Mouse (Mus musculus) CH12.LX (cell line): ENCODE measurements around the gene Ap1g1.

ENCODE experiments used
- CTCF ChIP-seq, 2 experiments: IDR thresholded peaks in 1 of 2; conservative IDR thresholded peaks in 1 of 2; 2 replicates each; pipeline ENCODE4 v1.5.1; 2011 to 2012; ENCODE audit warnings: low read depth in 2 of 2, low read length in 2 of 2, improper control_type of control experiment in 1 of 2, inconsistent platforms in 1 of 2, mild to moderate bottlenecking in 1 of 2, moderate library complexity in 1 of 2
- EP300 ChIP-seq: IDR thresholded peaks from 2 replicates; pipeline ENCODE4 v1.6.1; 2011; ENCODE audit warnings: low read length, improper control_type of control experiment
- ETS1 ChIP-seq: conservative IDR thresholded peaks from 2 replicates; pipeline ENCODE4 v1.6.1; 2012; ENCODE audit warnings: low read depth, mild to moderate bottlenecking, inconsistent platforms, low read length, improper control_type of control experiment, moderate library complexity
- MAFK ChIP-seq: IDR thresholded peaks from 2 replicates; pipeline ENCODE4 v1.6.1; 2011; ENCODE audit warnings: low read length, improper control_type of control experiment; ENCODE audit not compliant: insufficient replicate concordance
- MAX ChIP-seq: IDR thresholded peaks from 2 replicates; pipeline ENCODE4 v1.6.1; 2011; ENCODE audit warnings: low read length, improper control_type of control experiment
- MXI1 ChIP-seq: IDR thresholded peaks from 2 replicates; pipeline ENCODE4 v1.6.1; 2011; ENCODE audit warnings: mild to moderate bottlenecking, low read depth, low read length, improper control_type of control experiment
- NELFE ChIP-seq: IDR thresholded peaks from 2 replicates; pipeline ENCODE4 v1.6.1; 2011; ENCODE audit warnings: low read depth, low read length, improper control_type of control experiment
- NRF1 ChIP-seq: IDR thresholded peaks from 2 replicates; pipeline ENCODE4 v1.6.1; 2014; ENCODE audit warnings: low read depth, mild to moderate bottlenecking, inconsistent platforms, low read length, improper control_type of control experiment, moderate library complexity
- POLR2A ChIP-seq: IDR thresholded peaks from 2 replicates; pipeline ENCODE4 v1.6.1; 2011; ENCODE audit warnings: low read depth, mild to moderate bottlenecking, improper control_type of control experiment, low read length
- POLR2AphosphoS2 ChIP-seq: IDR thresholded peaks from 2 replicates; pipeline ENCODE4 v1.6.1; 2011; ENCODE audit warnings: low read depth, low read length, improper control_type of control experiment
- RAD21 ChIP-seq: IDR thresholded peaks from 2 replicates; pipeline ENCODE4 v1.6.1; 2011; ENCODE audit warnings: low read depth, mild to moderate bottlenecking, low read length, improper control_type of control experiment, moderate library complexity
- RCOR1 ChIP-seq: conservative IDR thresholded peaks from 2 replicates; pipeline ENCODE4 v1.6.1; 2012; ENCODE audit warnings: low read depth, mild to moderate bottlenecking, inconsistent platforms, low read length, improper control_type of control experiment
- SMC3 ChIP-seq: IDR thresholded peaks from 2 replicates; pipeline ENCODE4 v1.6.1; 2011; ENCODE audit warnings: low read depth, low read length, improper control_type of control experiment
- TCF12 ChIP-seq: IDR thresholded peaks from 2 replicates; pipeline ENCODE4 v1.6.1; 2014; ENCODE audit warnings: low read depth, mild to moderate bottlenecking, inconsistent platforms, low read length, improper control_type of control experiment

GRCm38 (mm10) chr8:109751731-109752485 lies 26.4 kb upstream of the Ap1g1 start:
- no peak for TF ChIP-seq POLR2A
- TF ChIP-seq CTCF (conservative IDR thresholded peaks at IDR 0.05 in 1 of 2, IDR thresholded peaks at IDR 0.05 in 1 of 2; ENCODE audit: low read depth in 2 of 2, low read length in 2 of 2), result no peak
- TF ChIP-seq NELFE, result no peak
- TF ChIP-seq TCF12, result no peak
- no peak for TF ChIP-seq MAFK
- TF ChIP-seq ETS1, result no peak
- TF ChIP-seq EP300, result no peak
- no peak for TF ChIP-seq POLR2AphosphoS2
- no peak for TF ChIP-seq MXI1
- no peak for TF ChIP-seq RAD21
- TF ChIP-seq RCOR1, result no peak
- TF ChIP-seq MAX, result no peak
- no peak for TF ChIP-seq NRF1
- no peak for TF ChIP-seq SMC3
